Mouse (Mus musculus): ENCODE measurements around the gene N4bp3.
"Not testable (repeated sequence)": the region's sequence is repeated elsewhere in the genome, so short reads cannot be mapped to it uniquely, and the experiment has no call there.

Gene N4bp3

GRCm38 (mm10) chr11:51653736-51654135, 3.1 kb upstream of the N4bp3 start:
- in situ Hi-C loops (cut with MboI, MseI): no loop called here

- in situ Hi-C loops (cut with MboI, MseI): no loop called here
Measured at GRCm38 (mm10) chr11:51652889-51653418, 2.3 kb upstream of the N4bp3 start.

GRCm38 (mm10) chr11:51650261-51650660, 381 bp downstream of the N4bp3 start:
- in situ Hi-C loops (cut with MboI, MseI): no loop called here

- in situ Hi-C loops (cut with MboI, MseI): no loop called here
Measured at GRCm38 (mm10) chr11:51649889-51650199, 798 bp downstream of the N4bp3 start.

GRCm38 (mm10) chr11:51649111-51649888, 1.3 kb downstream of the N4bp3 start:
- in situ Hi-C loops (cut with MboI, MseI): no loop called here

- in situ Hi-C loops (cut with MboI, MseI): no loop called here
Measured at GRCm38 (mm10) chr11:51648566-51648965, 2.1 kb downstream of the N4bp3 start.

- in situ Hi-C loops (cut with MboI, MseI): no loop called here
Measured at GRCm38 (mm10) chr11:51646751-51647667, 3.6 kb downstream of the N4bp3 start.

GRCm38 (mm10) chr11:51646245-51646644, 4.4 kb downstream of the N4bp3 start:
- in situ Hi-C loops (cut with MboI, MseI): no loop called here

GRCm38 (mm10) chr11:51645293-51645692, 5.3 kb downstream of the N4bp3 start:
- in situ Hi-C loops (cut with MboI, MseI): no loop called here

- in situ Hi-C loops (cut with MboI, MseI): no loop called here
Measured at GRCm38 (mm10) chr11:51644217-51644616, 6.4 kb downstream of the N4bp3 start.

- in situ Hi-C loops (cut with MboI, MseI): no loop called here
Measured at GRCm38 (mm10) chr11:51643761-51644160, 6.9 kb downstream of the N4bp3 start.

- in situ Hi-C loops (cut with MboI, MseI): no loop called here
Measured at GRCm38 (mm10) chr11:51643202-51643601, 7.4 kb downstream of the N4bp3 start.

GRCm38 (mm10) chr11:51640748-51641147, 9.9 kb downstream of the N4bp3 start:
- in situ Hi-C loops (cut with MboI, MseI): no loop called here

GRCm38 (mm10) chr11:51638497-51638896, 12.1 kb downstream of the N4bp3 start:
- in situ Hi-C loops (cut with MboI, MseI): no loop called here

GRCm38 (mm10) chr11:51637971-51638414, 12.6 kb downstream of the N4bp3 start:
- in situ Hi-C loops (cut with MboI, MseI): no loop called here

GRCm38 (mm10) chr11:51636323-51636684, 14.3 kb downstream of the N4bp3 start:
- in situ Hi-C loops (cut with MboI, MseI): no loop called here

GRCm38 (mm10) chr11:51635525-51636322, 14.9 kb downstream of the N4bp3 start, which contains the start of gene Rmnd5b:
Gene Rmnd5b (minus strand): TSS chr11:51635896.
- in situ Hi-C loops (cut with MboI, MseI): no loop called here

- in situ Hi-C loops (cut with MboI, MseI): no loop called here
Measured at GRCm38 (mm10) chr11:51635127-51635524, 15.5 kb downstream of the N4bp3 start.

GRCm38 (mm10) chr11:51633721-51634120, 16.9 kb downstream of the N4bp3 start:
- in situ Hi-C loops (cut with MboI, MseI): no loop called here

GRCm38 (mm10) chr11:51633200-51633599, 17.4 kb downstream of the N4bp3 start:
- in situ Hi-C loops (cut with MboI, MseI): not testable (repeated sequence)

GRCm38 (mm10) chr11:51632130-51632753, 18.4 kb downstream of the N4bp3 start:
- in situ Hi-C loops (cut with MboI, MseI): no loop called here

All from regulatory T cell (primary cell).